Mouse (Mus musculus) heart, postnatal 0 days (tissue): Measurements from ENCODE around the gene Pygo1.

Source experiments
- CTCF ChIP-seq: IDR thresholded peaks from 2 replicates; pipeline ENCODE4 v1.5.1; 2016; ENCODE audit warnings: antibody characterized with exemption, control low read depth, low read depth
- EP300 ChIP-seq: IDR thresholded peaks from 2 replicates; pipeline ENCODE4 v1.6.1; 2016; ENCODE audit warnings: antibody characterized with exemption, low read depth

DNA sequence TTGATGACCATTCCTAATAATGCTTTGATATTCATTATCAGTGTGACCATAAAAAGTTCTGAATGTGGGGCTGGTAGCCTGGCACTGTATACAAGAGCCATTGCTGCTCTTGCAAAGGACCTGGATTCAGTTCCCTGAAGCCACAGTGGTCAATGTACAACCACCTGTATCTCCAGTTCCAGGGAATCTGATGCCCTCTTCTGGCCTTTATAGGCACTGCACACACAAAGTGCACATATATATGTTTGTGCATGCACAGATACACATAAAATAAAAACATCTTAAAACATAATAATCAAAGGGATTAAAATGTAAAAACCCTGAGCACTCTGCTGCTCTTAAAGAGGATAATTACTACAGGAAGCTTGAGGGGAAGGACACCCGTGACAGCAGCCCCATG lies 21.6 kb downstream of the Pygo1 start:
- TF ChIP-seq CTCF (no peak), EP300 (no peak)
